Mouse (Mus musculus) adrenal gland (tissue): ENCODE data around the gene Itih3.

Source experiments
- intact Hi-C: fragments of 180-260 bp; cut with DNase I; formaldehyde crosslinking; loops from one replicate; pipeline ENCODE4 v1.15.1; 2025
- long read RNA-seq, 2 experiments: library from polyadenylated mRNA; unstranded; transcript quantifications; one replicate each; pipeline ENCODE4 v2.0.0; 2020; ENCODE audit warnings: borderline replicate concordance in 1 of 2; ENCODE audit not compliant: insufficient replicate concordance in 1 of 2

Gene Itih3
- long read RNA-seq, experiment 1, partial matches to known transcripts = 0 of 1 reads
- long read RNA-seq, experiment 1, other reads (novel, unspliced or antisense) = 1 of 1 reads
- long read RNA-seq, experiment 2 = 0 reads

GRCm38 (mm10) chr14:30923375-30924105 lies at the start of gene Itih3:
Gene Itih3, minus strand, starts transcription at chr14:30923760.
- intact Hi-C loops = no loop called here

- intact Hi-C loops = no loop called here
Observed at GRCm38 (mm10) chr14:30960366-30960765, 36.8 kb upstream of the Itih3 start.

- intact Hi-C loops = no loop called here
Observed at GRCm38 (mm10) chr14:30959031-30959430, 35.5 kb upstream of the Itih3 start.

- intact Hi-C loops = no loop called here
Observed at GRCm38 (mm10) chr14:30958517-30958916, 35.0 kb upstream of the Itih3 start.

GRCm38 (mm10) chr14:30951154-30951825 lies 27.7 kb upstream of the Itih3 start, which contains the start of gene Nek4:
Gene Nek4, plus strand, starts transcription at chr14:30951377.
- intact Hi-C loops = no loop called here

GRCm38 (mm10) chr14:30949986-30950385 lies 26.4 kb upstream of the Itih3 start:
- intact Hi-C loops = no loop called here

- intact Hi-C loops = loop anchor here (5.0 kb wide), 2 partner anchors 57 to 77 kb away; partner anchors contain the start of gene Itih4
Observed at GRCm38 (mm10) chr14:30944745-30945144, 21.2 kb upstream of the Itih3 start.

GRCm38 (mm10) chr14:30943860-30944674 lies 20.5 kb upstream of the Itih3 start:
- intact Hi-C loops = loop anchor here (5.0 kb wide), 2 partner anchors 57 to 77 kb away; partner anchors contain the start of gene Itih4

- intact Hi-C loops = loop anchor here (5.0 kb wide), 2 partner anchors 56 to 76 kb away; partner anchors contain the start of gene Itih4
Observed at GRCm38 (mm10) chr14:30943038-30943437, 19.5 kb upstream of the Itih3 start, which contains the start of gene Itih1. Gene Itih1, minus strand, starts transcription at chr14:30943289.

- intact Hi-C loops = loop anchor here (5.0 kb wide), 2 partner anchors 55 to 75 kb away; partner anchors contain the start of gene Itih4
Observed at GRCm38 (mm10) chr14:30942254-30942653, 18.7 kb upstream of the Itih3 start.

- intact Hi-C loops = no loop called here
Observed at GRCm38 (mm10) chr14:30933351-30933750, 9.8 kb upstream of the Itih3 start.

GRCm38 (mm10) chr14:30930386-30930785 lies 6.8 kb upstream of the Itih3 start:
- intact Hi-C loops = no loop called here

GRCm38 (mm10) chr14:30925492-30925891 lies 1.9 kb upstream of the Itih3 start:
- intact Hi-C loops = no loop called here

- intact Hi-C loops = no loop called here
Observed at GRCm38 (mm10) chr14:30922053-30922670, 1.4 kb downstream of the Itih3 start.

- intact Hi-C loops = no loop called here
Observed at GRCm38 (mm10) chr14:30916516-30916915, 7.0 kb downstream of the Itih3 start.

- intact Hi-C loops = no loop called here
Observed at GRCm38 (mm10) chr14:30913404-30913803, 10.2 kb downstream of the Itih3 start.

- intact Hi-C loops = no loop called here
Observed at GRCm38 (mm10) chr14:30912641-30913040, 10.9 kb downstream of the Itih3 start.

GRCm38 (mm10) chr14:30911141-30911540 lies 12.4 kb downstream of the Itih3 start:
- intact Hi-C loops = no loop called here

- intact Hi-C loops = no loop called here
Observed at GRCm38 (mm10) chr14:30907814-30908265, 15.7 kb downstream of the Itih3 start.

GRCm38 (mm10) chr14:30906001-30906400 lies 17.6 kb downstream of the Itih3 start:
- intact Hi-C loops = no loop called here

- intact Hi-C loops = no loop called here
Observed at GRCm38 (mm10) chr14:30904307-30904706, 19.3 kb downstream of the Itih3 start.
